Mouse (Mus musculus) bone marrow macrophage, adult 2 months (primary cell): ENCODE results near the gene Ece2.

ENCODE experiments used
- CTCF ChIP-seq: IDR thresholded peaks from 2 replicates; pipeline ENCODE4 v1.5.1; 2012; ENCODE audit warnings: low read depth, mild to moderate bottlenecking, low read length, moderate library complexity
- POLR2A ChIP-seq: IDR thresholded peaks from 2 replicates; pipeline ENCODE4 v1.6.1; 2012; ENCODE audit warnings: mild to moderate bottlenecking, low read depth, low read length, borderline replicate concordance

DNA sequence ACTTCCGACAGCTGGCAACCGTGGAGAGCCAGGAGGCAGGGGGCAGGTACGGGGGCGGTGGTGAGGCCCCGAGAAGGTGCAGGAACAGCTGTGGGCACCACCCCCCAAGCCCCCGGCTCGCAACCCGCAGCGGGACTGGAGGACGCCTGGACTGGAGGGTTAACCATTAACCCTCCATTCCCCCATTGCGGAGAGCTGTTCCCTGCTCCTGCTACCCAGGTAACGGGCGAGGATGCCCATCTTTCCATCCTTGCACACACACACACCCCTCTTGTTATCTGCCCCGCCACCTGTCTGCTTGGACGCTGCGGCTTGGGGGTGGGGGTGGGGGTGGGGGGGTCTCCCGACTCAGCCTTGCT is 39.0 kb upstream of the Ece2 start:
- no peak for TF ChIP-seq CTCF
- TF ChIP-seq POLR2A = no peak
